Mouse (Mus musculus) spleen, adult 2 months (tissue): ENCODE results near the gene Osbpl10.

ENCODE experiments used
- CTCF ChIP-seq: fragments of 200-500 bp; IDR thresholded peaks from 2 replicates; pipeline ENCODE4 v1.5.1; 2011; ENCODE audit warnings: mild to moderate bottlenecking, inconsistent platforms; ENCODE audit not compliant: insufficient read depth, insufficient read length, insufficient replicate concordance; ENCODE audit errors: extremely low read depth
- POLR2A ChIP-seq: fragments of 200-500 bp; IDR thresholded peaks from 2 replicates; pipeline ENCODE4 v1.6.1; 2011; ENCODE audit warnings: low read depth, low read length, inconsistent platforms

DNA sequence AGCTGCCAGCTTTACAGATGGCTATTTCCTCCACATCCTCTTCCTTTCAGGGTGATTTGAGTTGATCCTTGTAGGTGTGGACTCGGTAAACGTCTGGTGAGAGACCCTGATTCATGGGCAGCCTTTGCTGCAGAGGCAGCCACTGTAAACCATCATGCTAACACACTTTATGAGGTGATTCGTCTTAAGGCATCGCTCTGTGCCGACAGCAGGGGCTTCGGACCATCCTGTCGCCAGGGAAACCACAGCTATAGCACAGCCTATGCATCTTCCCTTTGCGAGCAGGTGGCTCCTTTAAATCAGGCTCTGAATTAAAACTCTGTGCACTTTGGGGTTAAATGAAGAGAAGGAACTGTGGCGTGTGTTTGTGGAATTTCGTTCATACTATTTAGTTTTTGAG lies 138.9 kb downstream of the Osbpl10 start:
- TF ChIP-seq CTCF (no peak), POLR2A (no peak)
